Mouse (Mus musculus): ENCODE measurements around the gene AC109138.7.

AC109138.7 gene

DNA sequence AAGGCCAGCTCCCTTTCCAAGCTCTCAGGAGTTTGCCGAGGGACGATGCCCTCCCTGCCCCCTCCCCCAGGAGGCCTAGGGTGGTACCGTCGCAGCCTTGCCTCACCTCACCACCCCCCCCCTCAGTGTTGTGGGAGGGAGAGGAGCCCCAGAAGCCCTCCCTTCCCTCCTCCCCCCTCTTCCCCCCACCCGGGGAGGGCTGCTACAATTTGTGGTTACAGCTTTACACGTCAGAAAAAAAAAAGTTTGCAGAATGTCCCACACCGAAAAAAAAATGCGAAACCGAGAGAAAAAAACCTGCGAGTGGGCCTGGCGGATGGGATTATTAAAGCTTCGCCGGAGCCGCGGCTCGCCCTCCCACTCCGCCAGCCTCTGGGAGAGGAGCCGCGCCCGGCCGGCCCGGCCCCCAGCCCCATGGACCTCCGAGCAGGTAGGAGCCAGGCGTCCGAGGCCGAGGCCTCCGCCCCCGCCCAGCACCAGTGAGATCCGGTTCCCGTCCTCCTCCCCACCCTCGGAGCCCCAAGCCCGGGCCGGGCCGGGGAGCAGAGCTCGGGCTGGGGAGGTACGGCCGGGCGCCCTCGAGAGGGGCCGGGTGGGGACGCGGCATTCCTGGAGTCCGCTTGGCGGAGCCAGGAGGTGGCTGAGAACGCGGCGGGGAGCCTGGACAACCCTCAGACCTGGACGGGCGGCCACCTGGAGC, at the start of gene AC109138.7, which contains the start of gene Clcf1:
Gene AC109138.7, plus strand, starts transcription at position 287 of the 700 bp plus-strand sequence.
Gene Clcf1, plus strand, starts transcription at position 168 of the 700 bp plus-strand sequence.
- peak; percentile 71 for DNase-seq (ENCODE audit: low read depth, low spot score)

GRCm38 (mm10) chr19:4164721-4165120, 49.4 kb upstream of the AC109138.7 start:
- peak; percentile 34 for DNase-seq (ENCODE audit: low read depth, low spot score)

- no peak for DNase-seq (ENCODE audit: low read depth, low spot score)
Observed at GRCm38 (mm10) chr19:4166678-4167476, 47.3 kb upstream of the AC109138.7 start.

DNA sequence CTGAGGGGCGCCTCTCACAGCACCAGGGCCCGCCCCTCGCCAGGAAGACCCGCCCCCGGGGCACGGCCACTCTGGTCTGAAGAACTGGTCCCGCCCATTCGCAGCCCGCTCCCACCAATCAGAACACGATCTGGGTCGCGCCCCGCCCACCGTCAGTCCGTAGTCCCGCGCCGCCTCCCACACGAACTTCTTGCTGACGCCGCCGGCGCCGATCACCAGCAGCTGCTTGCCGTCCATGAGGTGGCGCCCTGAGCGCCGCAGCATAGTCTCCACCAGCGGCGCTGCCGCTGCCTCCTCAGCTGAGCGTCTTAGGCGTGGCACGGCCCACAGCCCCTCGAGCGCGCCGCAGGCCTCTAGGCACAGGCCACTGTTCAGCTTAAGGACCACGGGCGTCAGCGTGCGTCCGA, 44.8 kb upstream of the AC109138.7 start:
- peak; percentile 99 for DNase-seq (ENCODE audit: low read depth, low spot score)

- no peak for DNase-seq (ENCODE audit: low read depth, low spot score)
Observed at GRCm38 (mm10) chr19:4169810-4170209, 44.3 kb upstream of the AC109138.7 start.

GRCm38 (mm10) chr19:4170723-4171392, 43.3 kb upstream of the AC109138.7 start:
- no peak for DNase-seq (ENCODE audit: low read depth, low spot score)

- no peak for DNase-seq (ENCODE audit: low read depth, low spot score)
Observed at GRCm38 (mm10) chr19:4171393-4172290, 42.5 kb upstream of the AC109138.7 start.

DNA sequence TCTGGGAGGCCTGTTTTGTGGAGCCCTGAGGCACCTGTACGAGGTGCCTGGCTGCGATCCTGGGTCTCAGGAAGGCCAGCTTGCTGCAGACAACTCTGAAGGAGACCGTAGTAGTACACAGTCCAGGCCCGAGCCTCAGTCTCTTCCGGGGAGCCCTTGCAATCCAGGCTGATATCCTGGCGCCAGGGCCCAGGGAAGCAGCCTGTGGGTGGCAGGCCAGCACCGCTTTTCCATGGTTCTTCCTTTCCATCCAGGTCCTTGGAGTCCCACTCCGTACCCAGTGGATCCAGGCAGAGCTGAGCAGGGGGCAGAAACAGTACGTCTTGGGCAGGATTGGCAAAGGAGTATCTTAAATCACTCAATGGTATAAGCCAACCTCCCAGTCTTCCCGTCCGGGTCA, 41.2 kb upstream of the AC109138.7 start:
- DNase-seq (ENCODE audit: low read depth, low spot score): no peak

DNA sequence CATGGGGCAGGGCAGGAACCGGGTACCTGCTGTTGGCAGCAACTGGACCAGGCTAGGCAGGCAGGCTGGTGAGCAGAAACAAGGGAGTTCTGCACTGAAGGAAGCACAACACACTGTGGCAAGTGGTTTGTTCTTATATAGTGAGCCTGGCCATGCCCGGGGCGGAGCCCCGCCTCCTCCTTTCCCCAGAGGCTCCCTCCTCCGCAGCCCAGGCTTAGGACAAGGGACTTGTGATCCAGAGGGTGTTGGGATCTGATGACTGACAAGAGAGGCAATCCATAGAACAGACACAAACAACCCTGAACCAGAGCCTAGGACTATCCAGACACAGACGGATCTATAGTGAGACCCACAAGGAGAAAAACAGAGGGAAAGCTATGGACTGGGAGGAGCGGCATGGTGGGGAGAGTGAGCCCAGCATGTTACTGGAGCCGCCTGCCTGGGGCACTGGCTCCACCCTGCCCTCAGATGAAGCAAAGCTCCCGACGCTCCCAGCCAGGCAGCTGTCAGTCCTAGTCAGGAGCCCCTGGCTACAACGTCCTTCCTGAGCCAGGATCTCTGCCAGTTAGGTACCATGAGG, 38.7 kb upstream of the AC109138.7 start, which contains the start of gene Carns1:
Gene Carns1, minus strand, starts transcription at position 112 of the 580 bp plus-strand sequence.
- DNase-seq (ENCODE audit: low read depth, low spot score): no peak

GRCm38 (mm10) chr19:4180411-4180810, 33.7 kb upstream of the AC109138.7 start:
- DNase-seq (ENCODE audit: low read depth, low spot score): no peak

- no peak for DNase-seq (ENCODE audit: low read depth, low spot score)
Observed at GRCm38 (mm10) chr19:4181892-4182291, 32.3 kb upstream of the AC109138.7 start.

DNA sequence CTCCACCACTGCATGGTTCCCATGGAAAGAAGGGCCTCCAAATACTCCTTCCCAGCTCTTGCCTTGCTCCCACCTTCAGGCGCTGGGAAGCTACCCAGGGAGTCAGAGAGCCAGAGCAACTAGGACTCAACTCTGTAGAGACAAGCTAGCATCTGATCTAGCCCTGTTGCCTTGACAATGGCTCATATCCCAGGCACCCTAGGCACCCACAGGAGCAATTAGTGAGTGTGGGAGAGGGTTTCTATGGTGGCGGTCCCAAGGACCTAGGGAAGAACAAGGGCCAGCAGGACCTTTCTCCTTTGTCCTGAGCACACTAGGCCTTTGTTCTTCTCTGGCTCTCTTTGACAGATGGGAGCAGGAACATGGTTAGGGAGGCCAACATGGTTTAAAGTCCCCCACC, 30.5 kb upstream of the AC109138.7 start:
- no peak for DNase-seq (ENCODE audit: low read depth, low spot score)

DNA sequence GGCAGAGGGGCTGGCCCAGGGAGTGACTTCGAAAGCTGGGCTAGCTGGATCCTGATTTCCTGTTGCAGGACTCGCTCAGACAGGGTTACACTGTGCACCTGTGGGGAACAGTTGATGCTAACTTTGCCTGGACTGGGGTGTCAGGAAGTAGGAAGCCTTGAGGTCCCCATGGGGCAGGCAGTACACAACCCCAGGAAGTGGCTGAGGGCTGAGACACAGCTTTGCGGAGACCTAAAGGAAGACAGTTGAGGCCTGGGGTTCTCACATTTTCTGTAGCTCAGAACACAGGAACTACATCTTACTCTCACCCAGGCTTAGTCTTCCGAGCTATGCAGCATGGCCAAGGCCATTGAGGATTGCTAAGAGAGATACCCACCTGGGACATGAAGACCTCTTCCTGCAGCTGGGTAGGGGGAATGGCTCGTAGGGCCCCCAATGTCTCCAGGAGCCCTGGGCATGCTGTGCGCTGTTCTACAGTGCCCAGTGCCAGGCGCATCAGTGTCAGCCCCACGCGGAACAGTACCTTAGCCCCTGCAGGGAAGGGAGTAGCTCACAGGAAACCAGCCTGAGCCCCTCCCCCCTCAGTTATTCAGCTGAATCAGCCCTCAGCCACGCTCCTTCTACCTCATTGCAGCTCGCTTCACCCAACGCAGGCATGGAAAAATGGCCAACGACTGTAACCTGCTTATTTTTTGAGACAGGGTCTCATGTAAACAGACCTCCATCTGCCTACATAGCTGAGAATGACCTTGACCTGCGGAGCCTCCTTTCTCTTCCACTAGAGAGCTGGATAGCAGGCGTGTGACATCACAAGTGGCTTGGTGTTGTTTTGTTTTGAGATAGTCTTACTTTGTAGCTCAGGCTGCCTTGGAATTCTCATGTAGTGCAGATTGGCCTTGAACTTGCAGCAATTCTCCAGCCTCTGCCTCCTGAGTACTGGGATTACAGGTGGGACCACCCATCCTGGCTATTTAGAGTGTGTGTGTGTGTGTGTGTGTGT, 28.9 kb upstream of the AC109138.7 start:
- DNase-seq (ENCODE audit: low read depth, low spot score): no peak

- DNase-seq (ENCODE audit: low read depth, low spot score): no peak
Observed at GRCm38 (mm10) chr19:4187303-4187702, 26.9 kb upstream of the AC109138.7 start.

DNA sequence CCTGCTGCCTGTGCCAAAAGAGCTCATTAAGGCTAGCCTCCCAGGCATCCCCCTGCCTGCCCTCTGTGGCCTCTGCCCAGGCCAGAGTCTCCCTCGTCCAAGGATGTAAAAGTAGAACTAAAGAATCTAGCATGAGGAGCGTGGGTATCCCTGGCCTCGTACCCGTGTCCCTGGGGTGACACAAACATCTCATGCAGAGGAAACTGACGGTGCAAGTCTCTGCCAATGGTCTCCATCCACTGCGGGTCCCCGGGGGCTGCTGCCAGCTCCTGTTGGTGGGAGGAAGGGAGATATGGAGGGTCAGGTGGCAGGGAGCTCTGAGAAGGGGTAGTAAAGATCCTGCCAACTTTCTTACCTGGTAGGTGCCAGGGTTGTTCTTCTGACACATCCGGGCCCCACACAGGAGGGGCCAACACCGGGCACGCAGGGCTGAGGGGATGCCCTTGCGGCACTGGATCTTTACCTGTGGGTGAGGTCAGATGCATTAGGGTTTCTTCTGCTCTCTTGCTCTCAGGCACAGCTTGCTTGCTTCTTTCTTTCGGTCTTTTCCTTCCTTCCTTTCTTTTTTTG, 25.0 kb upstream of the AC109138.7 start:
- no peak for DNase-seq (ENCODE audit: low read depth, low spot score)

GRCm38 (mm10) chr19:4190831-4191334, 23.3 kb upstream of the AC109138.7 start, which contains the start of gene Tbc1d10c:
Gene Tbc1d10c, minus strand, starts transcription at chr19:4191284.
- peak; percentile 92 for DNase-seq (ENCODE audit: low read depth, low spot score)

- DNase-seq (ENCODE audit: low read depth, low spot score): peak; percentile 98
Observed at GRCm38 (mm10) chr19:4191528-4192250, 22.5 kb upstream of the AC109138.7 start, which contains the start of gene Ppp1ca. Gene Ppp1ca, plus strand, starts transcription at chr19:4192065.
